Mouse (Mus musculus): ENCODE measurements around the gene Gprc5a. TPM values are rescaled to one million over a fixed set of nuclear protein-coding genes. Genes with fewer than 3 reads are reported as not detected.
A peak's percentile ranks its signal among the peaks of the same experiment; 100 is the strongest.

The Gprc5a gene
- polyA plus RNA-seq, 1 experiment from 2014 or later: 9.1 TPM

DNA sequence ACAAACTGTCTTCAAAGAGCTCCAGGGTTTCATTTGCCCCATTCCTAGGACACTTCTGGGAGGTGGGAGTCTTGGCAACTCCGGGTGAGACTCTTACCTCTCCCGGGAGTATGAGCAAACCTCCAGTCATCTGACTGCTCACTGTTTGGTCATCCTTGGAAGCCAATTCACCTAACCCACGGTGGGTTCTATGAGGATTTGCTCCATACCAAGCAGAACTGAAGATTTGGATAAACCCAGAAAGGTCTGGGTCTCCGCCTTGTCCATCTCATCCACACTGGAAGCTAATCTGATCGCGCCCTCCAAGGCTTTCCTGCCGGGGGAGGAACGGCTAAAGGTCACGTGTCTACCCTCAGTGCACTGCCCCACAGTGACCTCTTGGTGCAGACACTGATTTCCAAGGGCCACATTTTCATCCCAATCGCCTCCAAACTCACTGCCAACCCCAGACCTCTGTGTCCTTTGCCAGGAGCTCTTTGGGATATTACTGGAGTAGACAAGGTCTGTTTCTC, 18.6 kb downstream of the Gprc5a start:
- H3K9me3 ChIP-seq (ENCODE audit: control insufficient read depth, low read length): no peaks in the 10 kb centered on the region
- no peaks in the 10 kb centered on the region for H3K27me3 ChIP-seq (replicated peaks; ENCODE audit: control insufficient read depth, insufficient read depth, low read length)
- no peak overlapping the region for H3K4me3 ChIP-seq (ENCODE audit: low read depth, low read length)
- H3K27ac ChIP-seq (ENCODE audit: low read depth): no peak overlapping the region
- DNase-seq (ENCODE audit: low spot score) (no peak), ATAC-seq (replicated peaks; ENCODE audit: low FRiP score, low TSS enrichment, low read depth) (no peak)
- H3K4me1 ChIP-seq (replicated peaks; ENCODE audit: control insufficient read depth, insufficient read depth, low read length): no peaks in the 10 kb centered on the region
- H3K36me3 ChIP-seq (ENCODE audit: control insufficient read depth, insufficient read depth, low read length): no peaks in the 10 kb centered on the region
- H3K9ac ChIP-seq (ENCODE audit: low read length): no peak overlapping the region
- 67% methylated on average over 10 of the region's 10 CpGs for whole genome bisulfite sequencing
- no peak overlapping the region for H3K4me2 ChIP-seq (ENCODE audit: low read length)

DNA sequence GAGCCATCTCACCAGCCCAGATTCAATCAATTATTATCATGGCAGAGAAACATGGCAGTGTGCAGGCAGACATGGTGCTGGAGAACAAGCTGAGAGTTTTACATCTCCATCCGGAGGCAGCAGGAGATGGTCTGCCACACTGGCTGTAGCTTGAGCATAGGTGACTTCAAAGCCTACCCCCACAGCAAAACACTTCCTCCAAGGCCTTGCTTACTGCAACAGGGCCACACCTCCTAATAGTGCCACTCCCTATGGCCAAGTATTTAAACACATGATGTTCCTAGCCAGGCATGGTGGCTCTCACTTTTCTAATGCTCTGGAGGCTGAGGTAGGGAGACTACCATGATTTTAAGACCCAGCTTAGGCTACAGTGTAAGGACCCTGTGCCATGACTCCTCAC, 20.3 kb downstream of the Gprc5a start:
- Histone ChIP-seq H3K27ac (ENCODE audit: low read depth) (no peak overlapping the region), H3K4me3 (ENCODE audit: low read depth, low read length) (no peak overlapping the region), H3K9ac (ENCODE audit: low read length) (no peak overlapping the region), H3K4me2 (ENCODE audit: low read length) (no peak overlapping the region), H3K4me1 (replicated peaks; ENCODE audit: control insufficient read depth, insufficient read depth, low read length) (no peaks in the 10 kb centered on the region), H3K9me3 (ENCODE audit: control insufficient read depth, low read length) (no peaks in the 10 kb centered on the region), H3K27me3 (replicated peaks; ENCODE audit: control insufficient read depth, insufficient read depth, low read length) (no peaks in the 10 kb centered on the region), H3K36me3 (ENCODE audit: control insufficient read depth, insufficient read depth, low read length) (no peaks in the 10 kb centered on the region)
- DNase-seq (ENCODE audit: low spot score) (no peak), ATAC-seq (replicated peaks; ENCODE audit: low FRiP score, low TSS enrichment, low read depth) (no peak)
- 85% methylated on average over 1 of the region's 1 CpGs for WGBS

DNA sequence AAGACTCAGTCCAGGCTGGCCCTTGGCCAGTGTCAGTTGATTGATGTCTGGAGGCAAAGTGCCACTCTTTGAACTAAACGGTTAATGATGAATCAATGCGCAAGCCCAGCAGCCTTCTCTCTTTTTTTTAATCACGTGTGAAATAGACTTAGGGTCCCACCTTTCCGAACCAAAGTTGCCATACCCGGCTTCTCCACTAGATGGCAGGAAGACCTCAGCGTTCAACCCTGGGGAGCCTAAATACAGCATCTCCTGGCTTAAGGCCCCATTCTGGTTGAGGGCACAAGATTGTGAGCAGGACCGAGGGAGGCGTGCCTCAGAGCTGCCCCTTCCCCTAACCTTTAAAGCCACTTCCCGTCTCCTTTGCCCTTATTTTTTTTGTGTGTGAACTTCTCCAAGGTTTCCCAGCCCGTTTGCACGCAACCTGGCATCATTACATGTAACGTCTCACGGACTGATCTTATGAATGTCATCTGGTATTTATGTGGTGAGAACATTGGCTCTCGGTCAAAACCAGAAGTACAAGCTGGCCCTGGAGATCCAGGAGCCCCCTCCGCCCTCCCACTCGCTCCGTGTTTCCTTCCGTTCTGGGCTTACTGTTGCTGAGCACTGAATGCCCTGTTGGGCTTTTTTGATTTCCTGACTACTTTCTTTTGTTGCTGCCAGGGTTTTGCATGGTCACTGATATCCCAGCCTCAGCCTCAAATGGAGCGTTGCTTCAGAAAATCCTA, 22.4 kb downstream of the Gprc5a start:
- H3K4me2 ChIP-seq (ENCODE audit: low read length): peak overlapping the region; percentile 35
- ATAC-seq (replicated peaks; ENCODE audit: low FRiP score, low TSS enrichment, low read depth) (peak; percentile 75), DNase-seq (ENCODE audit: low spot score) (peak; percentile 97)
- no peak overlapping the region for H3K4me3 ChIP-seq (ENCODE audit: low read depth, low read length)
- WGBS: 32% methylated on average over 19 of the region's 19 CpGs
- no peak overlapping the region for H3K9ac ChIP-seq (ENCODE audit: low read length)
- no peaks in the 10 kb centered on the region for H3K36me3 ChIP-seq (ENCODE audit: control insufficient read depth, insufficient read depth, low read length)
- no peaks in the 10 kb centered on the region for H3K9me3 ChIP-seq (ENCODE audit: control insufficient read depth, low read length)
- no peaks in the 10 kb centered on the region for H3K4me1 ChIP-seq (replicated peaks; ENCODE audit: control insufficient read depth, insufficient read depth, low read length)
- no peak overlapping the region for H3K27ac ChIP-seq (ENCODE audit: low read depth)
- no peaks in the 10 kb centered on the region for H3K27me3 ChIP-seq (replicated peaks; ENCODE audit: control insufficient read depth, insufficient read depth, low read length)

DNA sequence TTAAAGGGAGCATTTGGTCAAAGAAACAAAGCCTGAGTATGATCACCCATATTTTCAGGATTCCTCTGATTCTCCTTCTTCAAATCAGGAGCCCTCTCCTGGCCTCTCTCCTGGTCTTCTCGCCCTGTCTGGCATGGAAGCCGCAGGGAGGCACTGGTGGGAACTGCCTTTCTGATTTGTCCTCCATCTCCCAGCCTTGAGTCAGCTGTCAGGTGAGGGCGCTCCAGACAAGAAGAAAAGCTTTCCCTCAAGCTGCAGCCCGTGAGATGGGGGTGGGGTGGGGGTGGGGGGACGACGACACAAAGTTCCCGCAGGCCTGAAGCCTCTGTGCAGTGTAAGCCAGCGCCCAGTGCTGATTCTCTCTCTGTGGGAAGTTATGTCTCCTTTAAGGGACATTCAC, 24.3 kb downstream of the Gprc5a start:
- no peaks in the 10 kb centered on the region for H3K9me3 ChIP-seq (ENCODE audit: control insufficient read depth, low read length)

DNA sequence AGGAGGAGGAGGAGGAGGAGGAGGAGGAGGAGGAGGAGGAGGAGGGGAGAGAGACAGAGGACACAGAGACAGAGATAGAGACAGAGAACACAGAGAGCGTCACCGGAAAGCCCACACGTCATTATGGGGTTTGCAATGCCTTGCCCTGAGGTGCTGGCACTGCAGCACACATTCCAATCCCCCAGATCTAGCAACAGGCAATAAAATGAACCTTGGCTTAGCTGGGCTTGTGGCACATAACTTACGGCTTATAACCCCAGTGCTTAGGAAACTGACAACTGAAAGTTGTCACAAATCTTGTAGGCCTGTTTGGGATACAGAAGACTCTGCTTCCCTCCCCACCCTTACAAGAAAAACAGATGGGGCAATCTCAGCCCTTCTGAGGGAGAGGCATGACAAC, 25.2 kb downstream of the Gprc5a start:
- Histone ChIP-seq H3K4me1 (replicated peaks; ENCODE audit: control insufficient read depth, insufficient read depth, low read length) (no peaks in the 10 kb centered on the region), H3K4me3 (ENCODE audit: low read depth, low read length) (no peak overlapping the region), H3K27ac (ENCODE audit: low read depth) (no peak overlapping the region), H3K4me2 (ENCODE audit: low read length) (no peak overlapping the region), H3K9me3 (ENCODE audit: control insufficient read depth, low read length) (no peaks in the 10 kb centered on the region), H3K27me3 (replicated peaks; ENCODE audit: control insufficient read depth, insufficient read depth, low read length) (no peaks in the 10 kb centered on the region), H3K9ac (ENCODE audit: low read length) (no peak overlapping the region), H3K36me3 (ENCODE audit: control insufficient read depth, insufficient read depth, low read length) (no peaks in the 10 kb centered on the region)
- DNase-seq (ENCODE audit: low spot score) (no peak), ATAC-seq (replicated peaks; ENCODE audit: low FRiP score, low TSS enrichment, low read depth) (no peak)
- 55% methylated on average over 4 of the region's 4 CpGs for WGBS

More for the DNA sequence above, 24.3 kb downstream of the Gprc5a start:
- WGBS: 32% methylated on average over 8 of the region's 8 CpGs
- Histone ChIP-seq H3K4me3 (ENCODE audit: low read depth, low read length) (no peak overlapping the region), H3K27me3 (replicated peaks; ENCODE audit: control insufficient read depth, insufficient read depth, low read length) (no peaks in the 10 kb centered on the region), H3K4me2 (ENCODE audit: low read length) (no peak overlapping the region), H3K9ac (ENCODE audit: low read length) (no peak overlapping the region), H3K27ac (ENCODE audit: low read depth) (no peak overlapping the region), H3K36me3 (ENCODE audit: control insufficient read depth, insufficient read depth, low read length) (no peaks in the 10 kb centered on the region), H3K4me1 (replicated peaks; ENCODE audit: control insufficient read depth, insufficient read depth, low read length) (no peaks in the 10 kb centered on the region)
- no peak for DNase-seq (ENCODE audit: low spot score)
- ATAC-seq (replicated peaks; ENCODE audit: low FRiP score, low TSS enrichment, low read depth): no peak

DNA sequence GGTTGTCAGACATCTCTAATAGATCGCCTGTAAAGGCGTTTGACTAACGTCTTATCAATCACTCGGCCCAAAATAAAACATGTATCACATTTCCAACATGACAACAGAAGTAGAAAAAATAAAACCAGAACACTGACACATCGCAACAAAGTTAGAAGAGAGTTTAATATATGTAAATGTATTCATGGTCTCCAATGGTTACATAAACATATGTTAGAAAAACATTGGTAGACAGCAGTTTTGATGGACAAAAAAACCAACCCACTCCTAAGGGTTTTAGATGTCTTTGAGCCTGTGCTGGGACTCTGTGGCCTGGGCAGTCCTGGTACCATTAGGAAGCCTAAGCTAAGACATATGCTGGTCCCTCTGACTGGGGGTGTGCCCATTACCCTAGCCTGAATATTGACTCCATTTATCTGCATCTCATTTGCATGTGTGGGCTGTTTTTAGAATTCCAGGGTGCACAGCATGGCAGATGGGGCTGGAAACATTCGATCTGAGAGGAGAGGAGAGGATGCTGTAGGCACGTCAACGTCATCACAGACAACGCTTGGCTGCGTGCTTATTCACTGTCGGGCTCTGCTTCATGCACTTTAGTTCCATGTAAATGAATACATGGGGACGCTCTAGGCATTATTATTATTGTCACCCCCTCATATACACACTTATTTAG, 27.5 kb downstream of the Gprc5a start:
- H3K9ac ChIP-seq (ENCODE audit: low read length): no peak overlapping the region
- DNase-seq (ENCODE audit: low spot score) (no peak), ATAC-seq (replicated peaks; ENCODE audit: low FRiP score, low TSS enrichment, low read depth) (no peak)
- no peaks in the 10 kb centered on the region for H3K9me3 ChIP-seq (ENCODE audit: control insufficient read depth, low read length)
- no peak overlapping the region for H3K4me2 ChIP-seq (ENCODE audit: low read length)
- no peaks in the 10 kb centered on the region for H3K4me1 ChIP-seq (replicated peaks; ENCODE audit: control insufficient read depth, insufficient read depth, low read length)
- 90% methylated on average over 12 of the region's 12 CpGs for WGBS
- no peak overlapping the region for H3K4me3 ChIP-seq (ENCODE audit: low read depth, low read length)
- H3K27ac ChIP-seq (ENCODE audit: low read depth): no peak overlapping the region
- no peaks in the 10 kb centered on the region for H3K36me3 ChIP-seq (ENCODE audit: control insufficient read depth, insufficient read depth, low read length)
- no peaks in the 10 kb centered on the region for H3K27me3 ChIP-seq (replicated peaks; ENCODE audit: control insufficient read depth, insufficient read depth, low read length)

DNA sequence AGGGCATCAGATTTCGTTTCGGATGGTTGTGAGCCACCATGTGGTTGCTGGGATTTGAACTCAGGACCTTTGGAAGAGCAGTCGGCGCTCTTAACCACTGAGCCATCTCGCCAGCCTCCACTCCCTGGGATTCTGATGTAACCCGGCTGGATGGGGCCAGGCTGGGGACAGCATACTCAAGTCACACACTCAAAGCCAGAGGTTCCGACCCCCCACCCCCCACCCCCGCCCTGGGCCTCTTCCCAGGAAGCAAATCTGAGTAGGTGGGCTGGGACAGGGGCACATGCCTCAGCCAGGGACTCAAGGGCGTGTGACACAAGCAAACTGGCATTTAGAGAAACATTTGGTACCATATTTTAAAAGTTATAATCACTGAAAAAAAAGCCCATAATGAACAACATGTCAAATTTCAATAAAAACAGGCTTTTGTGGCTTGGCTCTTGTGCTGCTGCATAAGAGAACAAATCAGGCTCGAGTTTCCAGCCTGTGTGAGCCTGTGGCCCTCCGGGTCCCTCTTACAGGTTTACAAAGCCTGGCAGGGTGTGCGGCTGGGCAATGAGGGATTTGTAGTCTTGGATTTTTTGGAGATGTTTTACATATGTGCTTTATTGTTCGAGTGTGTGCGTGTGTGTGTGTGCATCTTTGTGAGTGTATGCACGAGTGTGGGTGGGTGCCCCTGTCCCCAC, 35.5 kb downstream of the Gprc5a start:
- Histone ChIP-seq H3K4me3 (ENCODE audit: low read depth, low read length) (no peak overlapping the region), H3K27me3 (replicated peaks; ENCODE audit: control insufficient read depth, insufficient read depth, low read length) (no peaks in the 10 kb centered on the region), H3K4me1 (replicated peaks; ENCODE audit: control insufficient read depth, insufficient read depth, low read length) (no peaks in the 10 kb centered on the region), H3K9me3 (ENCODE audit: control insufficient read depth, low read length) (no peaks in the 10 kb centered on the region), H3K27ac (ENCODE audit: low read depth) (no peak overlapping the region), H3K4me2 (ENCODE audit: low read length) (no peak overlapping the region), H3K36me3 (ENCODE audit: control insufficient read depth, insufficient read depth, low read length) (no peaks in the 10 kb centered on the region), H3K9ac (ENCODE audit: low read length) (no peak overlapping the region)
- 82% methylated on average over 15 of the region's 15 CpGs for WGBS
- DNase-seq (ENCODE audit: low spot score): no peak
- ATAC-seq (replicated peaks; ENCODE audit: low FRiP score, low TSS enrichment, low read depth): no peak

DNA sequence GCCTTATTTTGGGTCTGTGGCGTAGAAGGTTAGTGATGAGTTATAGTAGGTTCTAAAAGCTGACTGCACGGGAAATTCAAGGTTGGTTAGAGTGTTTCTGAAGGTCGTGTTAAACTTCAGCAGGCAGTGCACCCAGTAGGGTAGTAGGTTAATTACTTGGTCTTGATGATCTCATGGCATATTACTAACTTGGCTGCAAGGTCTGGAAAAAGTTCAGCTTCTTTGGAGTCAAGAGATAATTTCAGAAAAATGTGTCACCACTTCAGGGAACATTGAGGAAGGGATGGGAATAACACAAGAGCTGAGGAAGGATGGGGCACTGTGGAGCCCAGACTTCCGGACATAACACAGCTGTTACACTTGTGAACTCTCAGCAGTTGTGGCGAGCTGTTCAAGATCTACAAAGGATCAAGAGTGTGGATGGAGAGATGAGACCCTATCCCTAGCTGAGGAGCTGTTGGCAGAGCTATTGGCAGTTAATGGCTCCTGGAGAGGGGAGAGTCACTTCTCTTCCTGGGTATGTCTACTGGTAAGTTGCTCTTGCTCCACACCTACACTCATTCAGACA, 37.4 kb downstream of the Gprc5a start:
- Histone ChIP-seq H3K4me3 (ENCODE audit: low read depth, low read length) (no peak overlapping the region), H3K4me1 (replicated peaks; ENCODE audit: control insufficient read depth, insufficient read depth, low read length) (no peaks in the 10 kb centered on the region), H3K9ac (ENCODE audit: low read length) (no peak overlapping the region), H3K9me3 (ENCODE audit: control insufficient read depth, low read length) (no peaks in the 10 kb centered on the region), H3K27me3 (replicated peaks; ENCODE audit: control insufficient read depth, insufficient read depth, low read length) (no peaks in the 10 kb centered on the region), H3K27ac (ENCODE audit: low read depth) (no peak overlapping the region), H3K4me2 (ENCODE audit: low read length) (no peak overlapping the region), H3K36me3 (ENCODE audit: control insufficient read depth, insufficient read depth, low read length) (no peaks in the 10 kb centered on the region)
- DNase-seq (ENCODE audit: low spot score): no peak
- whole genome bisulfite sequencing: 70% methylated on average over 5 of the region's 5 CpGs
- ATAC-seq (replicated peaks; ENCODE audit: low FRiP score, low TSS enrichment, low read depth): no peak
